Mouse (Mus musculus) hindlimb bud, embryonic 11.5 days (tissue): ENCODE measurements around the gene Prss45.

Experiments
- DNase-seq: peaks from one replicate; pipeline ENCODE4 v3.0.0-alpha.2; 2012; ENCODE audit warnings: low read depth, low spot score; ENCODE audit errors: extremely low spot score

Prss45 gene

GRCm38 (mm10) chr9:110857781-110858472 lies 23.5 kb downstream of the Prss45 start, which contains the start of gene Prss50:
Prss50 (plus strand) TSS chr9:110857967.
- DNase-seq = no peak

GRCm38 (mm10) chr9:110858523-110858922 lies 24.1 kb downstream of the Prss45 start:
- peak; percentile 22 for DNase-seq

- no peak for DNase-seq
These were observed 24.7 kb downstream of the Prss45 start for GRCm38 (mm10) chr9:110858967-110859596.

- peak; percentile 30 for DNase-seq
These were observed 36.6 kb downstream of the Prss45 start for GRCm38 (mm10) chr9:110871030-110871429.

GRCm38 (mm10) chr9:110873681-110874659 lies 39.6 kb downstream of the Prss45 start:
- DNase-seq = no peak

GRCm38 (mm10) chr9:110874660-110875191 lies 40.3 kb downstream of the Prss45 start:
- DNase-seq = no peak

GRCm38 (mm10) chr9:110875288-110875695 lies 40.9 kb downstream of the Prss45 start:
- DNase-seq = no peak

GRCm38 (mm10) chr9:110877353-110877752 lies 43.0 kb downstream of the Prss45 start:
- no peak for DNase-seq

GRCm38 (mm10) chr9:110877888-110878287 lies 43.5 kb downstream of the Prss45 start:
- no peak for DNase-seq

GRCm38 (mm10) chr9:110879191-110879920 lies 45.0 kb downstream of the Prss45 start, which contains the start of gene Als2cl:
Als2cl (plus strand) TSS chr9:110879870.
- DNase-seq = no peak

- DNase-seq = no peak
These were observed 45.7 kb downstream of the Prss45 start, which contains the start of gene Tmie for GRCm38 (mm10) chr9:110879998-110880561. Tmie (minus strand) TSS chr9:110880113.

- DNase-seq = no peak
These were observed 46.4 kb downstream of the Prss45 start for GRCm38 (mm10) chr9:110880772-110881171.

GRCm38 (mm10) chr9:110881953-110882352 lies 47.6 kb downstream of the Prss45 start:
- DNase-seq = no peak

GRCm38 (mm10) chr9:110887388-110888303 lies 53.3 kb downstream of the Prss45 start:
- no peak for DNase-seq

GRCm38 (mm10) chr9:110888935-110889334 lies 54.5 kb downstream of the Prss45 start:
- no peak for DNase-seq

GRCm38 (mm10) chr9:110890026-110890783 lies 55.8 kb downstream of the Prss45 start:
- DNase-seq = no peak
